Mouse (Mus musculus) gastrocnemius, adult 2 months (tissue): Measurements from ENCODE around the gene Klrb1b. TPM values are rescaled to one million over a fixed set of nuclear protein-coding genes. Genes with fewer than 3 reads are reported as not detected.

Source experiments
- DNase-seq: peaks from one replicate; pipeline ENCODE4 v3.0.0; 2022
- H3K27ac ChIP-seq: fragments of 200-600 bp; 2 replicates; pipeline ENCODE4 v1.8.1; 2022; ENCODE audit warnings: mild to moderate bottlenecking
- H3K4me3 ChIP-seq: fragments of 200-600 bp; 2 replicates; pipeline ENCODE4 v1.8.1; 2022; ENCODE audit warnings: mild to moderate bottlenecking, moderate library complexity
- CTCF ChIP-seq: fragments of 200-600 bp; IDR thresholded peaks from 2 replicates; pipeline ENCODE4 v1.8.1; 2022; ENCODE audit warnings: antibody characterized with exemption, mild to moderate bottlenecking, moderate library complexity
- intact Hi-C: fragments of 180-260 bp; cut with DNase I; formaldehyde crosslinking; loops from one replicate; pipeline ENCODE4 v1.15.1; 2025
- total RNA-seq, 2 experiments: library from RNA; stranded (reverse); gene quantifications; 2 replicates each; pipeline ENCODE4 v1.2.3; 2021

Klrb1b gene
- total RNA-seq, 2 experiments from 2014 or later, result not detected

DNA sequence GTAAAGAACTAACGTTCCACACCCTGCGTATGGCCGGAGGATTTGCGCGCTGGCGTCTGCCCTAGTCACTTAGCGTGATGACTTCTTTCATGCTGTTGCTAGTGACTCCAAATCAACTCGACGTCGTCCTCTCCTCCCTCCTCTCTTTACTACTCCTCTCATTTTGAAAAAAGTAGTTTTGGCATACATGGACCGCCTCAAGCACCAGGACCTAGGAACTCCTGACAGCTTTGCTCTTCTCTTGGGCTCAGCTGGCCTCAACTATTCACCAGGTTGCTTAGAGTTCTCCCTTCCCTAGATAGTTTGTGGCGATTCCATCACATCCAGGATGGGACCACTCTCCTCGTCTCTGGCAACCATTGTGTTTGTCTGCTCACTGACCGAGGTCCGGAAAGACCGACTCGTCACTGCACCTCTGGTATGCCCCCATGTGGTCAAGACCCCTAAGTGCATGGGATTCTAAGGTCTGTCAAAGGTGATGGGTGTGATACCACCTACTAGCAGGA, 13.2 kb upstream of the Klrb1b start:
- peak; percentile 87 for DNase-seq
- intact Hi-C loops, result loop anchor here (1.0 to 2.0 kb wide), 3 partner anchors 37 to 105 kb away; no protein-coding TSS in a partner anchor
- Histone ChIP-seq H3K27ac (peak overlapping the region; percentile 98), H3K4me3 (peak overlapping the region; percentile 99)
- TF ChIP-seq CTCF, result peak; percentile 94

DNA sequence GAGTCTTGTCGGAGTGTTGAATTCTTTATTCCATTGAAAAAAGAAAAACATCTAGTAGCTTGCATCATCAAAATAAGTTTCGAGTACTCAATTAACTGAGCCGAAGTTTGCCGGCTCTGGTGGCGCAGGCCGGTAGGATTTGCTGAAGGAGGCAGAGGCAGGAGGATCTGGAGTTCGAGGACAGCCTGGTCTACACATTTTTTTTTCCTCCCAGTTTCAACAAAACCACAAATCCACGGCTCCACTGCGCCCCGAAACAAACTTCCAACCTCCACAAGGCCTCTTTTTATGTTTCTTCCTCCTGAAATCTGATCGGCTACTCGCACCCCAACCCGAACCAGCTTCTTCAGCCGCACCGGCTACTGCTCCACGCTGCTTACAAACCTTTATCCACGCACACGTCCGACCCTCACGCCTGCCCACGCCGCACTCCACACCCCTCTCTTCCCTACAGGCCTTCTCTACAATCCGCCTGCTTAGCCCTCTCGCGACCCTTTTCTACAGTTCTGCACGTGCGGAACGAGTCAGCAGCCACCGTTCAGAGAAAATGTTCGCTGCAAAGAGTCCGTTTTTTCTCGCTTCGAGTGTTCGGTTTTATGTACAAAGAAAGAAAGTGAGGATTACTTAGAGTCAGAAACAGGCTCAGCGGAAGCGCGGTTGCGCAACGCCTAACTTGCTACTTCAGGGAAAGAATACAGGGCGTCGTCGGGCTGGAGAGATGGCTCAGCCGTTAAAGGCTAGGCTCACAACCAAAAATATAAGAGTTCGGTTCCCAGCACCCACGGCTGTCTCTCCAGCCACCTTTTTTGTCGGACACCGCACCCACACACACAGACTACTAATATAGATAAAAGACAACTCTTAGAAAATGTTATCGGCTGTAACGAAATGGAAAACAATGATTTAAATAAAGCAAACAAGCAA, 12.5 kb upstream of the Klrb1b start:
- Histone ChIP-seq H3K4me3 (peak overlapping the region; percentile 99), H3K27ac (peak overlapping the region; percentile 98)
- intact Hi-C loops, result loop anchor here (1.0 to 2.0 kb wide), 4 partner anchors 36 to 106 kb away; no protein-coding TSS in a partner anchor
- TF ChIP-seq CTCF, result no peak
- peak; percentile 86 for DNase-seq

DNA sequence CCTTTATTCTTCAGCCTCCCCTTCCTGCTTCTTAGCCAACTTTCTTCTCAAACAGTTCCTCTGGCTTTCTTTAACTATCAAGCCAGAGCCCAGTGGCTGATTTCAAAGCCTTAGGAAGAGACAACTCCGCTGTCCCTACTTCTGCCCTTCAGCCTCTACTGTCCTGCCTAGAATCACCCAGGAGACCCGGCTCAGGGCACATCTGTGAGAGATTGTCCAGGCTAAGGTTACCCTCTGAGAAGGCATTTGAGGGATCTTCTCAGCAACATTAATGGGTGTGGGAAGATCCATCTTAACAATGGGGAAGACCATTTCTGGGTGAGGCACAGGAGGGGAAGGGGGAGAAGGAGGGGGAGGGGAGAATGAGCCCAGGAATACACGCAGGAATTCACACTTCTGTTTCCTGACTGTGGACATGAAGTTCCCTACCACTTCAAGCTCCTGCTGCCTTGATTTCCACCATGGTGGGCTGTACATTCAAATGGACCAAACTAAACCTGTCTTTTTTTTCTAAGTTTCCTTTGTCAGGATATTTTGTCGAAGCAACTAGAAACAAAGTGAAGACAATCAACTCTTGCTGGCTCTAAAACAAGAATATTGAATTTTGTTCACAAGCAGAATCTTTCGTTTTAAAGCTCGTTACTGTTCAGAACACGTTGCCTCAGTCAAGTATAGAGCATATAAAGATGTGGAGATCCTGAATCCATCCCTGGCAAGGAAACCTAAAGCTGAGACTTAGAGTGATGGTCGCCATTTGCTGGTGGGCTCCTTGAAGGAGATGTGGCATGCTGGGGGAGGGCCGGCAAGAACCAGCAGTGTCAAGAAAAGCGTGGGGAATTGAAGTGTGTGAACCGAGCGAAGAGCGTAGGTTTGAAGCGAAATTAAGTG, 11.6 kb upstream of the Klrb1b start:
- no peak for TF ChIP-seq CTCF
- DNase-seq, result no peak
- intact Hi-C loops, result loop anchor here (1.0 to 2.0 kb wide), 3 partner anchors 35 to 107 kb away; no protein-coding TSS in a partner anchor
- Histone ChIP-seq H3K27ac (peak overlapping the region; percentile 98), H3K4me3 (peak overlapping the region; percentile 99)

DNA sequence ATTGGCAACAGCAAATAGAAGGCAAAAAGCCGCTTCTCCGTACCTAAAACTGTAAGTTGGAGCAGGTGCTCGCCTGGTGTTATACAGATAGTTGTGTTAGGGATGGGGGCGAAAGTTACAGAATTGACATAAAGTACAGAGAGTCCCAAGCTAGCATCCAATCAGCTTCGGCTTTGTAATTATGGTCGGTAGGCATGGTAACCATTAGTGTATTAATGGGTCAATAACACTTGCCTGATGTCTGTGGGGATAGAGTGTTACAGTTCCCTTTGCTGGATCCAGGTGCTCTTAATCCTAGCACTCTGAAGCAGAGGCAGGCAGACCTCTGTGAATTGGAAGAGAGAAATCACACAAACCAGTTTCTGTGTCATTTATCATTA, 10.8 kb upstream of the Klrb1b start:
- Histone ChIP-seq H3K4me3 (peak overlapping the region; percentile 99), H3K27ac (peak overlapping the region; percentile 98; the same call in 1 of the 2 replicates)
- intact Hi-C loops, result no loop called here
- no peak for DNase-seq
- TF ChIP-seq CTCF, result no peak

DNA sequence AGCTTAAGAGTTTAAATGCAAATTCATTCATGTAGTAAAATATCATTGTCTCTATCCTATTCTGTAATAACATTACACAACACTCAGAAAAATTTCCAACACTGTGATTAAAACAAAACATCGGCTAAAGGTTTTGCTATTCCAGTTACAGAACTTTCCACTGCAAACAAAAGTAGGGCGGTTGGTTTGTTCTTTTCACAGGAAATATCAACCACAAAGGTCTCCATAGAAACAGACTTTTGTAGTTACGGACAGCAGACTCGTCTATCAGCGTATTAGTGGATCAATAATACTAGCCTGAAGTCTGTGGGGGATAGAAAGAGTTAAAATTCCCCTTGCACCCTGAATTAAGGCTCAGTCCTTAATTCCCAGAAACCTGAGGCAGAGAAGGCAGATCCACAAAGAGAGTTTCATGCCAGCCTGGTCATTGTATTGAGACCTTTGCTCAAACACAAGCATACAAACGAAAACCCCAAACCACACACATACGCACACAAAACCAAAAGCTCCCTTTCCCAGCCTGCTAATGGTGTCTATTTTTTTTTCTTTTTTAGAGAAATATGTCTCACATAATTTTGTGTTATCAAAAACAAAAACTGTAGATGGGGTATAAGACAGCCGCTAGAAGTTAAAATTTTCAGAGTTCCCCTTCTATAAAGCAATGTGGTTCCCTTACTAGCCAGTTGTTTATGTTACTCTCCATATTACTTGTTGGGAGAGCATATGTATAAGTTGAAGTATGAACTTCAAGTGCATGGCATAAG, 10.2 kb upstream of the Klrb1b start:
- DNase-seq, result no peak
- Histone ChIP-seq H3K4me3 (no peak overlapping the region), H3K27ac (no peak overlapping the region)
- no peak for TF ChIP-seq CTCF
- intact Hi-C loops, result no loop called here

- no peak overlapping the region for H3K4me3 ChIP-seq
- H3K27ac ChIP-seq, result no peak overlapping the region
- no peak for TF ChIP-seq CTCF
- intact Hi-C loops, result no loop called here
- no peak for DNase-seq
Observed at GRCm38 (mm10) chr6:128835571-128835970, 9.4 kb upstream of the Klrb1b start.

- intact Hi-C loops, result no loop called here
- H3K27ac ChIP-seq, result no peak overlapping the region
- DNase-seq, result no peak
- H3K4me3 ChIP-seq, result no peak overlapping the region
- TF ChIP-seq CTCF, result no peak
Observed at GRCm38 (mm10) chr6:128833046-128833445, 6.9 kb upstream of the Klrb1b start.

DNA sequence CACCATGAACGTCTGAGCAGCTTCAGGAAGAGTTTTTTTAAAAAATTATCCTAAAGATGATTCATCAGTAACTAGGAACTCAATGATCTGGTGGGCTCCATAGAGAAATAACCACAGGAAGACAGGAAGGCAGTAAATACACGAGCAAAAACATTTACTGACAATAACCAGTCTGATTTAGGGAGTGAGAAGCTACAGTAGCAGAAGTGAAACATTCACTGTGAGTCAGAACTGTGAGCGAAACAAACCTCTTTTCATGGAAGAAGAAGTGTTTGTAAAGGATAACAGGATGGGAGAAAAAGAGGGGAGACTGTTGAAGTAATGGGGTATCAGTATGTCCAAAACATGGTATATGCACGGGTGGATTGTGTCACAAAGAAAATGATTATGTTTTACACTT, 3.7 kb upstream of the Klrb1b start:
- intact Hi-C loops, result no loop called here

GRCm38 (mm10) chr6:128826781-128827180, 650 bp upstream of the Klrb1b start:
- no peak for TF ChIP-seq CTCF
- no peak overlapping the region for H3K27ac ChIP-seq
- H3K4me3 ChIP-seq, result no peak overlapping the region
- no peak for DNase-seq
- intact Hi-C loops, result no loop called here

More for the DNA sequence above, 3.7 kb upstream of the Klrb1b start:
- no peak overlapping the region for H3K27ac ChIP-seq
- DNase-seq, result no peak
- no peak for TF ChIP-seq CTCF
- H3K4me3 ChIP-seq, result no peak overlapping the region

DNA sequence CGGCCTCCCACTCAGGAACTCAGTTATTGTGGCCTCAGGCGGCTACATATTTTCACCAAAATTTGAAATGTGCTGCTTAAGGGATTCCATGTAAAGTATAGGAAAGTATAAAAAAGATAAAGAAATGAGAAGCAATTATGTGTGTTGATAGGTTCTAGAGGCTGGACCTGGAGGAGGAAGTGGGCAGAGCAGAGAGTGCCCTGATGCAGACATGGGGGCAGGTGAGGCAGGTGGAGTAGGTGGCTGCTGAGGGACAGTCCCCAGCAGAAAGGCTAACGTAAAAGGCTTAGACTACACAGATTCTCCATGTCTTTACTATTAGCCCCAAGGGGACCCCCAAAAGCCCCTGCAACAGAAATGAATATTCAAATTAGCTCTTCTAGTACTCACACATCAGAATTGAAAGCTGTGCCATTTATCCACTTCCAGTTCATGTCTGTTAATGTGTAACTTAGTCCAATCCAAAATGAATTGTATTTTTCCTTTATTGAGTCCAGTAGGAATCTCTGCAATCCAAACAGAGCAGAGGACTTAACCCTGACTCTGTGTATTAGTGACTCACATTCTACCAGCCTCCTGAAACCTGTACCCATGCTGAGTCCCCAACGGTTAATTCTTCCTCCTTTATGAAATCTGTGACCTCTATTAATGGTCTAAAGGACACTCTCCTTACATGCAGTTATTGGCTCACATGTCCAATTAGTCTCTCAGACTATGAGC, 7.9 kb downstream of the Klrb1b start:
- H3K4me3 ChIP-seq, result no peak overlapping the region
- intact Hi-C loops, result no loop called here
- DNase-seq, result no peak
- H3K27ac ChIP-seq, result no peak overlapping the region
- TF ChIP-seq CTCF, result no peak

GRCm38 (mm10) chr6:128808532-128808931, 17.6 kb downstream of the Klrb1b start:
- TF ChIP-seq CTCF, result peak; percentile 48
- intact Hi-C loops, result no loop called here
- no peak for DNase-seq
- Histone ChIP-seq H3K27ac (no peak overlapping the region), H3K4me3 (no peak overlapping the region)

DNA sequence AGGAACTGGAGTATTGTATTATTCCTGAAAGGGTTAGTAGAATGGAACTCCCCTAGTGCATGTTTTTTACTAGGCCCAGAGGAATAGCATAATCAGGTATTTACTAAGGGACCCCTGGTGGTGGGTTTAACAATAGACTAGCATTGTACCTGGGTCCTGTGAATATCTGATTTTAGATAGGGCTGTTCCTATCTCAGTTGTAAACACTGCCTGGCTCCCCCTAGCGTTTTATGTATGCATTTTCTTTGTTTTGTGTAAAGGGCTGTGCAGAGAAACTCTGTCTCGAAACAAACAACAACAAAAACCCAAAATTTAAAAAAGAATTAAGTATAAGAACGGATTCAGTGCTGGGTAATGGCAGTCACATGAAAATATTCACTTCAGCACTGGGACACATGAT, 19.1 kb downstream of the Klrb1b start:
- H3K4me3 ChIP-seq, result no peak overlapping the region
- peak; percentile 53 for TF ChIP-seq CTCF
- DNase-seq, result no peak
- H3K27ac ChIP-seq, result no peak overlapping the region
- intact Hi-C loops, result no loop called here
